Mouse (Mus musculus) embryonic facial prominence, embryonic 12.5 days (tissue): ENCODE data around the gene Gga1. TPM values are rescaled to one million over a fixed set of nuclear protein-coding genes. Genes with fewer than 3 reads are reported as not detected.

Experiments used
- ATAC-seq: fragments of 200-750 bp; cut with Nextera tagmentation; 2 replicates; pipeline ENCODE4 v1.8.0; 2017; ENCODE audit not compliant: insufficient number of reproducible peaks, insufficient read depth, low FRiP score, low TSS enrichment
- H3K27ac ChIP-seq: fragments of 300-500 bp; sonication (generic); 2 replicates; pipeline ENCODE4 v1.5.1; 2016; ENCODE audit warnings: mild to moderate bottlenecking
- H3K27me3 ChIP-seq: fragments of 300-500 bp; sonication (generic); 2 replicates; pipeline ENCODE4 v1.6.1; 2016; ENCODE audit warnings: mild to moderate bottlenecking, moderate library complexity
- H3K36me3 ChIP-seq: fragments of 300-500 bp; sonication (generic); 2 replicates; pipeline ENCODE4 v1.6.1; 2016; ENCODE audit warnings: mild to moderate bottlenecking
- H3K4me1 ChIP-seq: fragments of 300-500 bp; sonication (generic); 2 replicates; pipeline ENCODE4 v1.6.1; 2016
- H3K4me2 ChIP-seq: fragments of 300-500 bp; sonication (generic); replicated peaks from 2 replicates; pipeline ENCODE4 v1.6.1; 2016; ENCODE audit warnings: mild to moderate bottlenecking, moderate library complexity
- H3K4me3 ChIP-seq: fragments of 300-500 bp; sonication (generic); 2 replicates; pipeline ENCODE4 v1.5.1; 2016; ENCODE audit warnings: mild to moderate bottlenecking
- H3K9ac ChIP-seq: fragments of 300-500 bp; sonication (generic); 2 replicates; pipeline ENCODE4 v1.6.1; 2016; ENCODE audit warnings: mild to moderate bottlenecking, moderate library complexity
- H3K9me3 ChIP-seq: fragments of 300-500 bp; sonication (generic); 2 replicates; pipeline ENCODE4 v1.6.1; 2016; ENCODE audit warnings: mild to moderate bottlenecking, moderate library complexity
- WGBS: fragments of 180-500 bp; shearing (Covaris S2); methylation state at CpG from one replicate; pipeline ENCODE4 v1.1.7; 2016; 5-methylcytosine and 5-hydroxymethylcytosine counted together
- polyA plus RNA-seq: library from polyadenylated mRNA; unstranded; fragments of >200 nt; fragmentation: Nextera tagmentation; extraction: Ambion mirVana; gene quantifications from 2 replicates; pipeline ENCODE4 v1.2.1, GENCODE M21; 2016

Gene Gga1
- polyA plus RNA-seq: 50.0 and 51.1 TPM in 2 replicates

GRCm38 (mm10) chr15:78876991-78877809, at the start of gene Gga1:
Gene Gga1 (plus strand): TSS chr15:78877190.
- H3K4me1 ChIP-seq: peaks cover 31% of the 10 kb centered on the region
- no peaks in the 10 kb centered on the region for H3K27me3 ChIP-seq
- peak within 1 kb of the TSS; percentile 87 for H3K9ac ChIP-seq
- H3K27ac ChIP-seq: peak within 1 kb of the TSS; percentile 99
- no peaks in the 10 kb centered on the region for H3K9me3 ChIP-seq
- peak within 1 kb of the TSS; percentile 74 for H3K4me3 ChIP-seq
- ATAC-seq: peak; percentile 85
- peak within 1 kb of the TSS; percentile 86 for H3K4me2 ChIP-seq
- H3K36me3 ChIP-seq: peaks cover 15% of the 10 kb centered on the region
- WGBS: under 1% methylated on average over 75 of the region's 95 CpGs

DNA sequence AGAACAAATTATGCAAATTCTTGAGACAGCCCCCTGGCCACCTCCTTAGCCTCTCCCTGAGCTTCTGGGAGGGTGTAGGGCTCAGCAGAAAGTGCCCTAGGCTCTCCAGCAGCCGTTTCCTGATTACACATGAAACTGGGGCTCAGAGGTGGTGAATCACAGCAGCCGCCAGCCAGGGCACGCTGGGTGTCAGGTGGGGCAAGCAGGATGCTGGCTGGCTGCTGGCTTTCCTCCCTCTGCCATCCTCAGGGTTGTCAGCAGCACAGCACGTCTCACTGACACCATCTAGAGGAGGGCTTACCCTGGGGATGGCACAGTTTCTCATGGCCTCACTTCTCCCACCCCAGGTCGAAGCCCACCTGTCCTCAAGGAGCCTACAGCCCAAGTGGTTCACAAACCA, 48.7 kb upstream of the Gga1 start:
- Histone ChIP-seq H3K4me3 (no peak overlapping the region), H3K9me3 (no peaks in the 10 kb centered on the region), H3K27me3 (peaks cover 7% of the 10 kb centered on the region), H3K4me1 (peaks cover 14% of the 10 kb centered on the region), H3K4me2 (no peak overlapping the region), H3K27ac (no peak overlapping the region), H3K36me3 (no peaks in the 10 kb centered on the region), H3K9ac (no peak overlapping the region)
- no peak for ATAC-seq
- WGBS: 15% methylated on average over 5 of the region's 5 CpGs

GRCm38 (mm10) chr15:78829636-78830035, 47.4 kb upstream of the Gga1 start:
- no peak overlapping the region for H3K9ac ChIP-seq
- ATAC-seq: no peak
- WGBS: 95% methylated on average over 1 of the region's 1 CpGs
- peaks cover 21% of the 10 kb centered on the region for H3K4me1 ChIP-seq
- H3K36me3 ChIP-seq: no peaks in the 10 kb centered on the region
- no peak overlapping the region for H3K4me3 ChIP-seq
- no peak overlapping the region for H3K27ac ChIP-seq
- H3K4me2 ChIP-seq: no peak overlapping the region
- peaks cover 7% of the 10 kb centered on the region for H3K27me3 ChIP-seq
- no peaks in the 10 kb centered on the region for H3K9me3 ChIP-seq

DNA sequence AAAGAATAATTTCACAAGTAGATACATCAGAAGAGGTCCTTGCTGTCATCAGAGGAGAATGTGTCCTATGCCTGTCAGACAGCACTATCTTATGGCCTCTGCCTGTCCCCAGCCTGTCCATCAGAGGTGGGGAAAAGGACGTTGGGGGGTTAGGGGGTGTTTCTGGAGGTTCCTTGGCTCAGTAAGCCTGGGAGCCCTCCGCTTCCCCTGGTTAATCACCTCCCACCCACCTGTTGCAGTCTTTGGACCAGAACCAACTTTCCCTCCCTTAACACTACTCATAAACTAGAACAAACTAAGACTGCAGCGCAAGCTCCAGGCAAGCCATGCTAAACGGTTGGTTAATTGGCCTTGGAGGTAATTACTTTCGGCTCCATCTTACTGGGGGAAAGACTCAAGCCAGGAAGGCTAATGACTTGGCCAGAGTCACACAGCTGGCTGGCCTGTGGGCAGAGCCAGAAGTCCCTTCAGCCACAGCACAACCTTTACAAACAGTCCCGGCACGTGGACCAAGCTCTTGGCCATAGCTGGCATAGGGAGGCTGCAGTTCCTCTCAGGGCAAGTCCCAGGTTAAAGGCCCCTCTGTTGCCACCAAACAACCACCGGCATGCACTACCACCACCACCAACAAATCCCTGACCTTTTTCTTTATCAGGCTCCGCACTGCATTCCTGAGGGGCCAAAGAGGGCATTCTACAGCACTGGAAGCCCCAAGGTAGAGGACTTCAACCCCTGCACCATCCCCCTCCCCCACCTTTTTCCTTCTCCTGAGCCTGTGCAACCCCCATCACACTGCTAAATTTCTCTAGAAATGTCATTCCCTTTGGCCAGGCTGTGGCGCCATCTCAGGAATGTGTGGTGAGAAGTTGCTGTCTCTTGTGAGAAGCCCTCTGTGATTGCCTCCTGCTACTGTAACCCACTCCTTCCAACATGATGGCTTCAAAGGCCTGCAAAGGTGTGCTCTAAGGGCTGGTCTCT, 46.0 kb upstream of the Gga1 start:
- Histone ChIP-seq H3K36me3 (no peaks in the 10 kb centered on the region), H3K27ac (no peak overlapping the region), H3K9me3 (no peaks in the 10 kb centered on the region), H3K4me2 (no peak overlapping the region), H3K27me3 (peaks cover 7% of the 10 kb centered on the region), H3K4me1 (peaks cover 34% of the 10 kb centered on the region), H3K4me3 (no peak overlapping the region), H3K9ac (no peak overlapping the region)
- 60% methylated on average over 10 of the region's 10 CpGs for WGBS
- no peak for ATAC-seq

GRCm38 (mm10) chr15:78831720-78832657, 45.0 kb upstream of the Gga1 start:
- H3K9ac ChIP-seq: 0 out of 2 replicates have a peak overlapping the region, but pooled peaks have one; percentile 24
- H3K27ac ChIP-seq: peak overlapping the region; percentile 52; the same call in 1 of the 2 replicates
- peaks cover 7% of the 10 kb centered on the region for H3K27me3 ChIP-seq
- no peaks in the 10 kb centered on the region for H3K9me3 ChIP-seq
- 0 out of 2 replicates have a peak, but pooled peaks have one; percentile 22 for ATAC-seq
- WGBS: 32% methylated on average over 19 of the region's 19 CpGs
- no peak overlapping the region; the same call in 1 of the 2 replicates for H3K4me2 ChIP-seq
- no peaks in the 10 kb centered on the region for H3K36me3 ChIP-seq
- H3K4me1 ChIP-seq: peaks cover 38% of the 10 kb centered on the region
- H3K4me3 ChIP-seq: no peak overlapping the region

- 14% methylated on average over 14 of the region's 14 CpGs for WGBS
- H3K36me3 ChIP-seq: no peaks in the 10 kb centered on the region
- ATAC-seq: 0 out of 2 replicates have a peak, but pooled peaks have one; percentile 12
- H3K27ac ChIP-seq: peak overlapping the region; percentile 52
- peaks cover 3% of the 10 kb centered on the region; the same call in 1 of the 2 replicates for H3K27me3 ChIP-seq
- H3K9me3 ChIP-seq: no peaks in the 10 kb centered on the region
- peaks cover 38% of the 10 kb centered on the region for H3K4me1 ChIP-seq
- no peak overlapping the region for H3K4me3 ChIP-seq
- peak overlapping the region; percentile 46; the same call in 1 of the 2 replicates for H3K9ac ChIP-seq
- H3K4me2 ChIP-seq: no peak overlapping the region
Observed at GRCm38 (mm10) chr15:78832701-78833123, 44.3 kb upstream of the Gga1 start.

- H3K9me3 ChIP-seq: no peaks in the 10 kb centered on the region
- no peak overlapping the region for H3K4me2 ChIP-seq
- peaks cover 38% of the 10 kb centered on the region for H3K4me1 ChIP-seq
- H3K36me3 ChIP-seq: no peaks in the 10 kb centered on the region
- H3K27me3 ChIP-seq: no peaks in the 10 kb centered on the region
- H3K9ac ChIP-seq: no peak overlapping the region
- 92% methylated on average over 3 of the region's 3 CpGs for WGBS
- ATAC-seq: 0 out of 2 replicates have a peak, but pooled peaks have one; percentile 14
- peak overlapping the region; percentile 52 for H3K27ac ChIP-seq
- no peak overlapping the region for H3K4me3 ChIP-seq
Observed at GRCm38 (mm10) chr15:78833582-78833981, 43.4 kb upstream of the Gga1 start.

- Histone ChIP-seq H3K9me3 (no peaks in the 10 kb centered on the region), H3K27ac (peak overlapping the region; percentile 78), H3K4me1 (peaks cover 46% of the 10 kb centered on the region), H3K4me3 (no peak overlapping the region), H3K36me3 (no peaks in the 10 kb centered on the region), H3K9ac (no peak overlapping the region), H3K27me3 (no peaks in the 10 kb centered on the region), H3K4me2 (no peak overlapping the region)
- WGBS: 39% methylated on average over 10 of the region's 10 CpGs
- peak; percentile 47; the same call in 1 of the 2 replicates for ATAC-seq
Observed at GRCm38 (mm10) chr15:78834233-78835005, 42.6 kb upstream of the Gga1 start.

DNA sequence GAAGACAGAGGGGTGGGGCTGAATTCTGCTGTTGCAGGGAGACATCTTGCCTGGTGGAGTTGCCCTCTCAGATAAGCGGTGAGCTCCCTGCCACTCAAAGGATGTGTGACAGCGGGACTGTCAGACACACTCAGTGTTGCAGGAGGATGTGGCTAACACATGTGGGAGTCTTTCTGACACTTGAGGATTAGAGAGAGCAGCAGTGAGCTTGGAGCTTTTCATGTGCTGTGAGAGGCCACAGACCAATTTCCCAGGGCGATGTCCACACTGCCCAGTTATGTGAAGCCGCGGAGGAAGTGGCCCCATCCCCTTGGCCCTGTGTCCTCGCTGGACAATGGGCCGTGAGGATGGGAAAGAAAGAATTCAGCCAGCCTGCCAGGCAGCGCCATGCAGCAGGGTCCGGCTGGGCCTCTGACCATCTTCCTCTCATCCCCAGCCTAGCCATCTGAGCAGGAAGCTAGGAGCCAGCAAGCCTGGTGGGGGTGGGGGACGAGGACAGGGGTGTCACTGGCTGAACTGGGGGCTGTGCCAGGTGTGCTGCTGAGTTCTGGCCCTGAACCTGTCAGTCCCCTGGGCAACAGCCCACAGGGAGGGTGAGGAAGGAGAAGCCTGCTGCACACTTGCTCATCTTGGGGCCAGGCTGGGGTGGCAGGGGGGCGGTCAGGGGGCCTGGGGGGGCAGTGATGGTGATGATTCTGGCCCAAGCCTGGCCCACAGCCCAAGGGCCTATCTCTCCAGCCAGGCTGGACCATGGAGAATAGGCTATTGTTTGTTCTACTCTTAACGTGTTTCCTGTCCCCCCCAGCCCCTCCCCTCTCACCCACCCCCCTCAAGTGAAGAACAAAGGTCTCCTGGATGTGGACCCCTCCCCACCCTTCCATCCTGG, 41.5 kb upstream of the Gga1 start:
- peaks cover 56% of the 10 kb centered on the region for H3K4me1 ChIP-seq
- H3K27me3 ChIP-seq: no peaks in the 10 kb centered on the region
- H3K4me2 ChIP-seq: no peak overlapping the region
- no peaks in the 10 kb centered on the region for H3K36me3 ChIP-seq
- 9% methylated on average over 12 of the region's 12 CpGs for WGBS
- no peaks in the 10 kb centered on the region for H3K9me3 ChIP-seq
- H3K4me3 ChIP-seq: no peak overlapping the region
- peak overlapping the region; percentile 78 for H3K27ac ChIP-seq
- 0 out of 2 replicates have a peak overlapping the region, but pooled peaks have one; percentile 15 for H3K9ac ChIP-seq
- ATAC-seq: no peak
